Mouse (Mus musculus): ENCODE results near the gene Arl5b.

- TF ChIP-seq CTCF (IDR thresholded peaks at IDR 0.05; ENCODE audit: low read depth, low read length) (no peak), GATA1 (IDR thresholded peaks at IDR 0.05; ENCODE audit: borderline replicate concordance, low read length) (no peak), TAL1 (conservative IDR thresholded peaks at IDR 0.05; ENCODE audit: low read depth, low read length) (no peak), GATA2 (IDR thresholded peaks at IDR 0.05; ENCODE audit: borderline replicate concordance, low read depth, low read length) (no peak), POLR2AphosphoS5 (IDR thresholded peaks at IDR 0.05; ENCODE audit: insufficient replicate concordance, low read depth, low read length) (no peak)
These were observed 16.3 kb downstream of the Arl5b start for GRCm38 (mm10) chr2:15065447-15065846.
